Mouse (Mus musculus): ENCODE results near the gene Lce1f.
"Not testable (repeated sequence)": the region's sequence is repeated elsewhere in the genome, so short reads cannot be mapped to it uniquely, and the experiment has no call there.

Lce1f gene

DNA sequence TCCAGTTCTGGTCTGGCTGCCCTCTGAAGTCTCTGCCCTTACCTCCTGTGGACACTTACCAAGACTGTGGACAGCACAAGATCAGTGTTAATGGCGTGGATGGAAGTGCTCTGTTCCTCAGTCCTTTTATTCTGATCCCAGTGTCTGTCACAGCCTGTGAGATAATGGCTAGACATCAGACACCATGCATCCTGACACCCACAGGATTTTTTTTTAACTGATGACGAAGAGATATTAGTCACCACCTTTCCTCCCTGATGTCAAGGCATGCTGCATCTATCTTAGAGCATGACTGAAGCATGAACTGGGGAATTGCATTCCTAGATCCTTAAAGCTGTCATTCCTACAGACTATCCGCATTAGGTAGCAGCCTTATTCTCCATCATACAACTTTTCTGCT lies at the start of gene Lce1f:
Lce1f (minus strand) TSS at position 101 of the 400 bp plus-strand sequence.
- DNase-seq = no peak

DNA sequence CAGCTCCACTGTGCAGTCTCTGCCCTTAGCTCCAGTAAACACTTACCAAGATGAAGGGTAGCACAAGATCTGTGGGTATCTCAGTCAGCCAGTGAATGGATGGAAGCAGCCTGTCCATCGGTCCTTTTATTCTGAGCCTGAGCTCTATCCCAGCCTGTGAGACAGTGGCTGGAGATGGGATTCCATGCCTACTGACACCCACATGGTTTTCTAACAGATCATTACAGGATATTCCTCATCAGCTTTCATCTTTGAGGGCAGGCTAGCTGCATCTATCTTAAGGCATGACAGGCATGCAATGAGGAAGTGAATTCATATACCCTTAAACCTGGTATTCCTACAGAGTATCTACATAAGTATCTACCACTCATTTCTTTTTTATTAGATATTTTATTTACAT lies 44.8 kb upstream of the Lce1f start, which contains the start of gene Lce1h:
Lce1h (minus strand) TSS at position 101 of the 400 bp plus-strand sequence.
- no peak for DNase-seq

DNA sequence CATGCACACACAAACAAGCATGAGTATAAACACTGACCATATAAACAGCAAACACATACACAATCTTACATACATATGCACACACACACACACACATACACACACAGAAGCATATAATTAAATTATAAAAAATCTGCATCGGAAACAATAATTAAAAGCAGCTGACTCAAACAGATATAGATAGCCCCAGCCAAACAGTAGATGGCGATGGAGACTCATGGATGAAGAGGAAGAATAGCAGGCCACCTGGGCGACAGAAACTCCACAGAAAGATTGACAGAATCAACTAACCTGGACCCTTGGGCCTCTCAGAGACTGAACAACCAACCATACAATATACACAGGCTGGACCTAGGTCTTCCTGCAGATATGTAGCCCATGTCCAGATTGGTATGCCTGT lies 33.0 kb upstream of the Lce1f start:
- no peak for DNase-seq

DNA sequence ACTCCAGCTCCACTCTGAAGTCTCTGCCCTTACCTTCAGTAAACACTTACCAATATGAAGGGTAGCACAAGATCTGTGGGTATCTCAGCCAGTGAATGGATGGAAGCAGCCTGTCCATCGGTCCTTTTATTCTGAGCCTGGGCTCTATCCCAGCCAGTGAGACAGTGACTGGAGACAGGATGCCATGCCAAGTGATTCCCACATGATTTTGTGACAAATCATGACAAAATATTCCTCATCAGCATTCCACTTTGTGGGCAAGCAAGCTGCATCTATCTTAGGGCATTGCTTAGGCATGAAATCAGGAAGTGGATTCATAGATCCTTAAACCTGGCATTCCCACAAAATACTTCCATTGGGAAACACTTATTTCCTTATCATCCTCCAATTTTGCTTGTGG lies 32.1 kb upstream of the Lce1f start, which contains the start of gene Lce1g:
Lce1g (minus strand) TSS at position 101 of the 400 bp plus-strand sequence.
- no peak for DNase-seq

DNA sequence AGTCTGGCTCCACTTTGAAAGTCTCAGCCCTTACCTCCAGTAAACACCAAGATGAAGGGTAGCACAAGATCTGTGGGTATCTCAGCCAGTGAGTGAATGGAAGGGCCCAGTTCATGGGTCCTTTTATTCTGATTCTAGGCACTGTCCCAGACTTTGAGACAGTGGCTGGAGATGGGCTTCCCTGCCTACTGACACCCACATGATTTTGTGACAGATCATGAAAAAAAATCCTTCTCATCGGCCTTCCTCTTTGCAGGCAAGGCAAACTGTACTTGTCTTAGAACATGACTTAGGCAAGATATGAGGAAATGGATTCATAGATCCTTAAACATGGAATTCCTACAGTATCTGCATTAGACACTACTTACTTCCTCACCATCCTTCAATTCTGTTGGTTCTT lies 18.8 kb upstream of the Lce1f start, which contains the start of gene Gm38119:
Gm38119 (minus strand) TSS at position 101 of the 400 bp plus-strand sequence.
- no peak for DNase-seq

DNA sequence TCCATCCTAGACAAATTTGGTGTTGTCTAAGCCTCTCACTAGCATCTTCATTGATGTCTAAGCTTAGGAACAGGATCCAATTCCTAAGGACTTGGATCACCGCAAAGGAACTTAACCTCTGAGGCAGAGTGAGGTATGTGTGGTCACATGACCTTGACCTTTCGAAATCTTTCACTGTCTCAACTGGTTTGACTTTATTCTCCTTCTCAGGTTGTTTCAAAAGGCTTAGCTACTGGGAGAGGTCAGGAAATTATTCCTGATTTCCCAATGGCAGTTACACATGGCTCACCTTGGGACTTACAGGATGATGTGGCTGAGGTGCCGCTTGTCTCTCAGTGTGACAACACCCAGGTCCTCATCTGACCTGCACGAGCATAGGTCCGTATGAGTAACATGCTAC lies 2.5 kb upstream of the Lce1f start:
- DNase-seq = no peak

DNA sequence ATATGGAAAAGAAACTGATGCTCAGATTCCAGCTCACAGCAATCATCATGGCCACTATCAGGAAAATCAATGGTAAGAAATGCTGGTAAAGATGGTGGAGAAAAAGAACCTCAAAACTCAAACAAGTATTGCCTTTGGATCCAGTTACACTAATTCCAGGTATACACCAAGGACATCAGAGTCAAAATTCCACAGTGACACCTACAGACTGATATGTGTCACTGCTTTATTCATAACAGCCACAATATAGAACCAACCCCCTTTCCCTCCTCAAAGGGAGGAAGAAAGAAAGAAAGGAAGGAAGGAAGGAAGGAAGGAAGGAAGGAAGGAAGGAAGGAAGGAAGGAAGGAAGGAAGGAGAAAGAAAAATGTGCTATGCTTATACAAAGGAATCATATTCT lies 5.0 kb downstream of the Lce1f start:
- DNase-seq = no peak

DNA sequence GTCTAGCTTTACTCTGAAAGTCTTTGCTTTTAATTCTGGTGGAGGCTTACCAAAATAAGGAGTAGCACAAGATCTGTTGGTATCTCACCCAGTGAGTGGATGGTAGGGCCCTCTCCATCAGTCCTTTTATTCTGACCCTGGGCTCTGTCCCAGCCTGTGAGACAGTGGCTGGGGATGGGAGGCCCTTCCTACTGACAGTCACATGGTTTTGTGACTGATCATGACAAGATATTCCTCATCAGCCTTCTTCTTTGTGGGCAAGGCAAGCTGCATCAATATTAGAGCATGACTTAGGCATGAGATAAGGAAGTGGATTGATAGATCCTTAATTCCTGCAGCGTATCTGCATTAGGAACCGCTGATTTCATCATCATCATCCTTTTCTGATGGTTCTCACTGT lies 11.2 kb downstream of the Lce1f start, which contains the start of gene Lce1e:
Lce1e (minus strand) TSS at position 101 of the 400 bp plus-strand sequence.
- DNase-seq = no peak

DNA sequence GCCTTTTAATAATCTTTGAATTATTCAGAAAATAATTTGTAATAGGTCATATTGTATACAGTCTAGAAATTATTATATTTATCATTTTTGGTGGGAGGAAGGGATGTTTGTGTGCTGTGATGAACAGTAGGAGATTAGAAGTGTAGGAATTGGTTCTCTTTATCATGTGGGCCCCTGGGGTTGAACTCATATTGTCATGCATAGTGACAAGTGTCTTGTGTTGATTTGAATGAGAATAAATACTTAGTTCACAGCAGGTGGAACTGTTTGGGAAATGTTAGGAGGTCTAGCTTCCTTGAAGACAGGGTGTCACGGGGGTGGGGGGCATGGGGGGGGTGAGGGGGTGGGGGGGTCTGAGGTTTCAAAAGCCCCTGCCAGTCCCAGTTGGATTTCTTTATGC lies 25.5 kb downstream of the Lce1f start:
- no peak for DNase-seq

DNA sequence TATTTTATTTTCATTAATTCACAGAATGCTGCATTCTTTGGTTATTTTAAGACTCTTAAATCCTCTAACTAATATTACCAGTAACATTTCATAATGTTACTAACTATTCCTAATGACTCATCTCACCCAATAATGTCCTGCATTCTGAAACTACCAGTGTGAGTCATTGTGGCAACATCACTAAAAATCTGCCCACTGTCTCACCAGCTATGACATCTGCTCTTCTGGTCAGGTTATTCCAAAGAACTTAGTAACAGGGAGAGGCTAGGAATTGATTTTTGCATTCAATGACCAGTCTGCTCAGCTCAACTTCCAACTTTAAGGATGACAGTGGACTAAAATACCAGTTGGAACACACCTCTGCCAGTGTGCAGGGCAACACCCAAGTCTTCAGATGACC lies 28.5 kb downstream of the Lce1f start:
- DNase-seq = no peak

DNA sequence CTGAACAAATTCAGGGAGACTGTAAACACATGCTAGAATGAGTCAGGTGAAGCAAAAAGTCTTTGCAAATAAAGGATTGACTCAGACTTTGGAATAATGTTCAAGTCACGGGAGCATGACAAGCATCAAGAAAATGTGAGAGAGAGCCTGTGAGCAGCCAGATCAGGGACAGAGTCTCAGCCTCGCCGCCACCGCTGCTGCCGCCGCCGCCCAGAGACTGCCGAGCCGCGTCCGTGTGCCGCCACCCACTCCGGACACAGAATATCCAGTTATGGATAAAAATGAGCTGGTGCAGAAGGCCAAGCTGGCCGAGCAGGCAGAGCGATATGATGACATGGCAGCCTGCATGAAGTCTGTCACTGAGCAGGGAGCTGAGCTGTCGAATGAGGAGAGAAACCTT lies 31.0 kb downstream of the Lce1f start:
- DNase-seq = not testable (repeated sequence)

DNA sequence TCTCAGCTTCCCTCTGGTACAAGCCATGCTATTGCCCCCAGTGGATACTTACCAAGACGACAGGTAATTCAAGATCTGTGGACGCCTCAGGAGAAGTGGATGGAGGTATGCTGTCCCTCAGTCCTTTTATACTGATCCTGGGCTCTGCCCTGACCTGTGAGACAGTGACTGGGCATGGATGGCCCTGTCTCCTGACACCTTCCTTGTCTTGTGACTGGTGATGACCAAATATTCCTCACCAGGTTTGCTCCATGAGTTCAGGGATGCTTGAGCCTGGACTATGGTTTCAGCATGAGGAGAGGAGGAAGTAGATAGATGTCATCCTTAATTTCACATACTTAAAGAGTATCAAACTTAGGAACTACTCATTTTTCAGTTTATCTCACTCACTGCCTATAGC lies 33.0 kb downstream of the Lce1f start, which contains the start of gene Lce1d:
Lce1d (minus strand) TSS at position 101 of the 400 bp plus-strand sequence.
- DNase-seq = no peak

DNA sequence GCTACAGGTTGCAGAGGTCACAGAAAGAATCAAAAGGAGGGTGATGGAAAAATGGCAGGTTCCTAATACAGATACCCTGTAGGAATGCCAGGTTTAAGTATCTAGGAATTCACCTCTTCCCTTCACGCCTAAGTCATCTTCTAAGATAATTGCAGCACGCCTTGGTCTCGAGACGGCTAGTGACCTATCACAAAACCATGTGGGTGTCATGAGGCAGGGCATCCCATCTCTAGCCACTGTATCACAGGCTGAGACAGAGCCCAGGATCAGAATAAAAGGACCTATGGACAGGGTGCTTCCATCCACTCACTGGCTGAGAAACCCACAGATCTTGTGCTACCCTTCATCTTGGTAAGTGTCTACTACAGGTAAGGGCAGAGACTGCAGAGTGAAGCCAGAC lies 41.2 kb downstream of the Lce1f start, which contains the start of gene Lce1c:
Lce1c (plus strand) TSS at position 301 of the 400 bp plus-strand sequence.
- DNase-seq = no peak

DNA sequence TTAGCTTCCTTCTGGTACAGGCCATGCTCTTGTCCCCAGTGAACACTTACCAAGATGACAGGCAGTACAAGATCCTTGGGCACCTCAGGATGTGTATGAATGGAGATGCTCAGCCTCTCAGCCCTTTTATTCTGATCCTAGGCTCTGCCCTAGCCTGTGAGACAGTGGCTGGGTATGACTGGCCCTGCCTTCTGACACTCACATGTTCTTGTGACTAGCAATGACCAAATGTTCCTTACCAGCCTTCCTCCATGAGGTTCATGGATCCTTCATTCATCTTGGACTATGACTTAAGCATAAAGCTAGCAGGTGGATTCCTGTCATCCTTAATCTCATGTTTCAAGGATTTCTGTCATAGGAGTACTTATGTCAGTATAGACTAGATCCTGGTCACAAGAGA lies 49.9 kb downstream of the Lce1f start, which contains the start of gene Lce1a2:
Lce1a2 (minus strand) TSS at position 101 of the 400 bp plus-strand sequence.
- no peak for DNase-seq

Measured in liver (tissue).